Mouse (Mus musculus) stomach, postnatal 0 days (tissue): Measurements from ENCODE around the gene Arl2bp.

Experiments used
- CTCF ChIP-seq: IDR thresholded peaks from 2 replicates; pipeline ENCODE4 v1.5.1; 2016; ENCODE audit warnings: antibody characterized with exemption, low read depth, mild to moderate bottlenecking, moderate library complexity
- EP300 ChIP-seq: optimal IDR thresholded peaks from 2 replicates; pipeline ENCODE3; 2016; ENCODE audit warnings: antibody characterized with exemption

DNA sequence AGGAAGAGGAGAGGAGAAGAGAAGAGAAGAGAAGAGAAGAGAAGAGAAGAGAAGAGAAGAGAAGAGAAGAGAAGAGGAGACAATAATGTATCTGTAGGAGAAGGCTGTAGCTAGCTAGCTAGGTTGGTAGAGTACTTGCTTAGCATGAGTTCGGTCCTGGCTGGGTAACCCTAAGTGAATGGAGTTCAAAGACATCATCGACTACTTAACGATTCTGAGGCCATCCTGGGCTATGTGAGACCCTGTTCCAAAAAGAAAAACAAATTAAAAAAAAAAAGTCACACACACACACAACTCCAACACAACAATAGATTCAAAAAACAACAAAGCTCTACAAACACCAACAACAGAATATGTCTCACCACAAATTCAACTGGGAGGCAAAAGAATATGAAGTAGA lies 35.8 kb downstream of the Arl2bp start:
- no peak for TF ChIP-seq CTCF
- TF ChIP-seq EP300, result no peak
